Mouse (Mus musculus): ENCODE data around the gene Frmd4a.
A peak's percentile ranks its signal among the peaks of the same experiment; 100 is the strongest.

Frmd4a gene

GRCm38 (mm10) chr2:4517553-4518125 lies 500.1 kb downstream of the Frmd4a start:
- DNase-seq (ENCODE audit: low spot score in 2 of 2), result peak in 1 of 2 experiments; percentile 44

GRCm38 (mm10) chr2:4518549-4518948 lies 501.0 kb downstream of the Frmd4a start:
- no peak for DNase-seq (ENCODE audit: low spot score in 2 of 2)

DNA sequence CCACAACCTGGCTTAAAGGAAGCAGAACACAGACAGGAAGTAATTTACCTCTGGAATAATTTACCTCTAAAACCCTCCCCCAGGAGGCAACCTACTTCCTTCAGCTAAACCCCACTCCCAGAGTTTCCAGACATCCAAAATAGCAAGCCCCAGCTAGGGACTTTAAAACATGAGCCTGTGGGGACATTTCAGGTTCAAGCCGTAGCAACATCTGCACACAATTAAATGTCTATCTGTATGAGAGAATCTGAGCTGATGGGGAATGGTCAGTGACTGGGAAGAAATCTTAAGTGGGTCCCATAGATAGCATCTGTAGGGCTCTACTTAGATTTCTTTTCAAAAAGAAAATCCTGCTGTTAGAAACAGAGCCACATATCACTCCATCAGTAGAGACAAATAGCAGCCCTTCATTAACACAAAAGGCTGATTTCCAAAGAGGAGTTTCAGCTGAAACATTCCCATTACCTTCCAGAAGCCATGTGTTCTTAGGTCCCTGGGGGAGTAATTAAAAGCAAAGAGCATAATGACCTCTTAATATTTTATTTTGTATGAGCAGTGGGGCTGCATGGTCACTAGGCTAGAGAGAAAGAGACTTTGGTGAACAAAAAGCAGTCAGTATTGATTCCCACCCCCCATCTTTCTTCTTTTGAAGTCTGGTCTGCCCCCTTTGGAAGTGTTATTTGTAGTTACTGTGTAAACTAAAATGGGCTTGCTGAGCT lies 505.4 kb downstream of the Frmd4a start:
- no peak for DNase-seq (ENCODE audit: low spot score in 2 of 2)

GRCm38 (mm10) chr2:4527094-4527493 lies 509.6 kb downstream of the Frmd4a start:
- DNase-seq (ENCODE audit: low spot score in 2 of 2), result no peak

DNA sequence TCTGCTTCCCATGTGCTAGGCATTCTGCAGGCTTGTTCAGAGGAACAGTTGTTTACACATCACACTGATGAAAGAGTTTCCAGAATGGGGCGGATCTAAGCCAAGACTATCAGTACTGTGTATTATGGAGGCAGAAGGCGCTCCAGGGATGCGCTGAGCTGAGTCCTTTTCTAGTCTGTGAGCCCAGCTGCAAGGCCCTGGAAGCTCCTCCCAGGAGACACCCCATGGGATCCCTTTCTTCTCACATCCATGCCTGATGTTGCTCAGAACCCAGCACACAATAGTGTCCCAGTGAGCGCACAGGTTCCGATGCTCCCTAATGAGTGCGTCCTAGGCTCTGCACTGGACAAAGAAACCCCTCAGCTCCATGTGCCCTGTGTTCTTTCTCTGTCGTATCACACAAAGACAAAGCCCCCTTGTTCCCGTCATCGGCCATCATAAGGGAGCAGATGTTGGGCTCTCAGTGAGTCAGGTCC lies 511.8 kb downstream of the Frmd4a start:
- DNase-seq (ENCODE audit: low spot score in 2 of 2), result no peak

GRCm38 (mm10) chr2:4531533-4532197 lies 514.1 kb downstream of the Frmd4a start:
- no peak for DNase-seq (ENCODE audit: low spot score in 2 of 2)

- no peak for DNase-seq (ENCODE audit: low spot score in 2 of 2)
Measured at GRCm38 (mm10) chr2:4532198-4532568, 514.7 kb downstream of the Frmd4a start.

DNA sequence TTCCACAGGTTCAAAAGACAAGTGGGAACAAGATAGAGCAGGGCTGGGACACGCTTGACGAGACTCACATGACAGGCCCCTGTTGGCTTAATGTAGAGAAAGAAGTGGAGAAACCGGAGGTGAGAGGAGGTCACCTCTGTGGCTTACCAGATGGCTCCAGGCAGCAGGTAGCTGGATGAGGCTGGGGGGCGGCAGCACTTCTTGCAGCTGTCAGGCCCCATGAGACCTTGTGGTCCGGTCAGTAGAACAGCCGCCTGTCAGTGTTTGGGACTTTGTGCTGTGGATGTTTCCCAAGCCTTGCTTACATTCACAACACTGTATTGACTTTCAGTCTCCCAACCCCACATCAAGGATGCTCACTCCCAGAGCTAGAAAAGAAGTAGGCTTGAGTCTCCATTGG lies 515.4 kb downstream of the Frmd4a start:
- no peak for DNase-seq (ENCODE audit: low spot score in 2 of 2)

DNA sequence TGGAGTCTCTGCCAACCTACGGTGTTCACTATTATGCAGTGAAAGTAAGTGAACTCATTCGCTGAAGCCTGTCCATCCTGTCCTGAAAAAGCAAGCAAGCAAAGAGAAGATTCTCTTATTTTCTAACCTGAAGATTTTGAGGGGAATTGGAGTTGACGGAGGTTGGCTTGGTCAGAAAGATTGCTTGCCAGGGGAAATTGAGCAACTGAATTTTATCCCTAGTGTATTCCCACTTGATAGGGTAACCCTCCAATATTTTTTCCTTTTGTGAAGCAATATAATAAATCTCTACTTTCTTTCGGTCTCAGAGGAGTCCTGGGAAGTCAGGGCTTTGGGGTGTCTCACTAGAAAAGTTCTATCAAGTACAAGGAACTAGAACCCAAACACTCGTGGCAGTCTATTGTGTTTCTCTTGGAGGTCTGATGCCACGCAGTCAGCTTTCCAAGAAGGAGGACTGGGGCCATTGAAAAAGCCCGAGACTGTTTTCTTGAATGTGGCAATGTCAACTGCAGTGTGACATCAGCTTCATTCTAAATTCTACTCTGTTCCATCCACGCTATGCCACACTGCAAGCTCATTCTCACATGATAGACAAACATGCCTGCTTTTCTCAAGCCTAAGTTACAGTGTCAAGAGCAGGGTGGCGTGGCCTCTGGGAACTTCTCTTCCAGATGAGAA lies 517.8 kb downstream of the Frmd4a start:
- no peak for DNase-seq (ENCODE audit: low spot score in 2 of 2)

DNA sequence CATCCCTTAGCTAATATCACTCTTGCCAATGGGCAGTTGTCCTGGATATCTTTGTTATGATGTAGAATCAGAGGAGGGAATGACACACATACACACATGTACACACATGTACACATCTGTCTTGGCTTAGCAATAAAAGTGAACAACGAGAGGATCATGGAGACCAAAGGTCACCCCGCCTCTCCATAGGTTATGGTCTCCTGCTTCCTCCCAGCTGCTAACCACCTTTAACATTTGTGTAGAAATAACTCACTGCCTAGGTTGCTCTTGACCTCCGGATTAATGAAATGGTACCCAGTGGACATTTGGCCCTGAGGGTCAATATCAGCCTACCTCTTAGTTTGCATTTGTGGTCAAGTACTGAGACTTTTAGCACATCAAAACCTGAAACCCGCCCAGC lies 523.8 kb downstream of the Frmd4a start:
- DNase-seq (ENCODE audit: low spot score in 2 of 2), result no peak

GRCm38 (mm10) chr2:4541844-4542628 lies 524.5 kb downstream of the Frmd4a start:
- DNase-seq (ENCODE audit: low spot score in 2 of 2), result no peak

DNA sequence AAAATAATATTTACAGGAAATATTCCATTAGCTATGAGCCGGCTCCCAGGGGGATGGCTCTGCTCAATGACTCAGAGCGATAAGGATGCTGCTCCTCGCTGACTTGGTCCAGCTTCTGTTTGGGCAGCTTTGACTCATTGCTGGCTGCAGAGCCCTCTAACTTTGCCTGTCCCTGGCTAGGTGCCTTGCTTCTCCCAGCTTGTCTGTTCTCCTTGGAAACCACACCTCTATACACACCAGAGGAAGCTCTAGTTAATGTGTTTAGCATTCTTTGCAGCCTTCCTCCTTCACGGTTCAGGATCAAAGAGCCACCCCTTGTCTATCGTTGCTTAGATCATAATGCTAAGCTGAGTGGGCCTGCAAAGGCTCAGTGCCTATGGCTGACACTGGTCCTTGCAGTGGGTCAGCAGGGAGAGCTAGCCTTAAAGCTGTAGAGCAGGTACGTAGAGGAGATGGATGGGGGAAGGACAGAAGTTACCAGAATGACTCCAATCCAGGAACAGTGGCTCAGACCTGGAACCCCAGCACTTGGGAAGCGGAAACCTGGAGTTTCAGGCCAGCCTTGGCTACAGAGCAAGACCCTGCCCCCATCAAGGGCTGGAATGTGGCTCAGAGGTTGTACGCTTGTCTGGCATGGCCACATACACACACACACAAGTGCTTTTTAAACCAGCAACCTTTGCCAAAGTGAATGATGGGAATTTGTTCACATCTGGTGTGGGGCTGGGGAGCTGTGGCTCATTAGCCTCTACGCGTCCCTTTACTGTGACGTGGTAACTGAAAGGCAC lies 525.3 kb downstream of the Frmd4a start:
- peak in 1 of 2 experiments; percentile 29 for DNase-seq (ENCODE audit: low spot score in 2 of 2)

GRCm38 (mm10) chr2:4543417-4543775 lies 525.9 kb downstream of the Frmd4a start:
- no peak for DNase-seq (ENCODE audit: low spot score in 2 of 2)

DNA sequence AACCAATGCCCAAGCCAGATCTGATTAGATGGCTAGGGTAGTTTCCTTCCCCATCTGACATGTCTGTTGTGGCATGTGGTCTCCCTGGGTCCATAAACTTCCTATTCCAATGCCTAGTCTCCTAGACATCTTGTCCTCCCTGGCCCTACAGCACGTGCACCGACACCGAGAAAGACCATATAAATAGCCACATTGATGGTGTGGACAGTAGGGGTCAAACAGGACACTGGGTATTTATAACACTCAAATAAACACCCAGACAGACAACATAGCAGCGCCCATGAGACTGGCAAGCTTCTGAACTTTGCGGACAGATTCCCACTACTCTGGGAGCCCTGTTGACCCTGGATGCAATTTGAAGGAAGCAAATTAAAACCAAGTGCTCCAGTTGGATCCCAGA lies 526.8 kb downstream of the Frmd4a start:
- DNase-seq (ENCODE audit: low spot score in 2 of 2), result no peak

DNA sequence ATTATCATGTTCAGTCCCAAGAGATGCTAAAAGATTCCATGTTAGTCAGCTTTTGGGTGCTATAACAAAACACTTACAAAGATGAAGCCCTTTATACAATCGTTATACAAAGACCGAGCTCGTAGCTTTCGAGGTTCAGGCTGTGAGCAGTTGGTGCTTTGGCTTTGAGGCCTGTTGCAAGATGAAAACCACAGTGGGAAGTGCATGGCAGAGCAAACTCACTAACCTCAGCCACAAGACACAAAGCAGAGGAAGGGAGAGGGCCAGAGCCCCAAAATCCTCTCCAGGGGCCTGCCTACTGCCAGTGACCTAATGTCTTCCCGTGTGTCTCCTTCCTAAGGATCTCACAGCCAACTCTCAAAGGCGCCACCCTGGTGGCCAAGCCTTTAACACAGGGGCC lies 527.7 kb downstream of the Frmd4a start:
- DNase-seq (ENCODE audit: low spot score in 2 of 2), result no peak

- DNase-seq (ENCODE audit: low spot score in 2 of 2), result no peak
Measured at GRCm38 (mm10) chr2:4547003-4547662, 529.6 kb downstream of the Frmd4a start.

GRCm38 (mm10) chr2:4549271-4549670 lies 531.8 kb downstream of the Frmd4a start:
- DNase-seq (ENCODE audit: low spot score in 2 of 2), result no peak

DNA sequence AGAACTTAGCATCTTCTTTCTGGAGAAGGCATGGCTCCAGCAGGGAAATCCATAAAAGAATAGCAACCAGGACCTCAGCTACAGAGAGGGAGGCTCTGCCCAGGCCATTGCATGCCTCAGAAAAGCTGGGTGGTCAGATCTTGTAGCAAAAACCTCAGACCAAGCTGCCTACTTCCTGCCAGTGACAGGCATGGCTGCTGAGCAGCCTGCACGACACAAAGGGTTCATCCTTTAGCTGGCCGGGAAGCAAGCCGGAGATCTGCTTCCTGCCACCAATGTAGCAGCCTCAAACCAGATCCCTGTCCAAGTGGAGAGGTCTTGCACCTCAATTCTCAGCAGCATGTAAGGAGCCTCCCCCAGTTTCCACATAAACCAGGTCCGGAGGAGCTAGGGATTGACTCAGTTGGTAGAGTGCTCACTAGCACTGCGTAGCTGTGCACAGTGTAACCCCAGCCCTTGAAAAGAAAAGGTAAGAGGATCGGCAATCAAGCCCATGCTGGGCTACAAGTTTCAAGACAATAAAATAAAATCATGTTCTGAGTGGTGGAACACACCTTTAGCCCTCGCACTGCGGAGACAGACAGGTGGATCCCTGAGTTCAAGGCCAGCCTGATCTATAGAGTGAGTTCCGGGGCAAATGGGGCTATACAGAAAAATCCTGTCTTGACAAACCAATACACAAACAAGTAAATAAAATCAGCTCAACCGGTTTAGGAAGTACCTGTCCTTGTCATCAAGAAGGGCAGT lies 532.7 kb downstream of the Frmd4a start:
- no peak for DNase-seq (ENCODE audit: low spot score in 2 of 2)

GRCm38 (mm10) chr2:4551438-4551837 lies 533.9 kb downstream of the Frmd4a start:
- DNase-seq (ENCODE audit: low spot score in 2 of 2), result no peak

DNA sequence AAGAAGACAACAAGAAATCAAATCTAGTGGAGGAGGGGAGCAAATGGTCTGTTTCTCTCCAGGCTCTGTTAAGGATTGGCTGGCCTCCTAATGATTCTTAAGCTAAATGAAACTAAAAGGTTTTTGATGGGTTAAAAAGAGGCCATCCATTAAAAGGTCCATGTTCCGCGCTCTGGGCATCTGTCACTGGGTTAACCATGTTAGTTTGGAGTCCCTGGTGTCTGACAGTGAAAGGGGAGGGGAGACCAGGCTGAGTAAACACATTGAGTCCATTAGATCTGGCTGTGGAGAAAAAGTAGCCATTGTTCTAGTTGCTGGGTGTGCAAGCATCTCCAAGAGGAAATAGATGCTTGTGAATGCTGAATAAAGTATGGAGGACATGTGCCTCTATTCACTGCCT lies 534.3 kb downstream of the Frmd4a start:
- no peak for DNase-seq (ENCODE audit: low spot score in 2 of 2)

All from urinary bladder, postnatal 4 days (tissue).